Mouse (Mus musculus) stomach, embryonic 15.5 days (tissue): Measurements from ENCODE around the gene Olfr1253. TPM values are rescaled to one million over a fixed set of nuclear protein-coding genes. Genes with fewer than 3 reads are reported as not detected.

Source experiments
- ATAC-seq: fragments of 200-750 bp; cut with Nextera tagmentation; 2 replicates; pipeline ENCODE4 v1.8.0; 2017; ENCODE audit warnings: low read depth, moderate number of reproducible peaks, moderate TSS enrichment; ENCODE audit not compliant: insufficient read depth, low FRiP score
- H3K27ac ChIP-seq: fragments of 300-500 bp; sonication (generic); 2 replicates; pipeline ENCODE4 v1.5.1; 2015; ENCODE audit warnings: mild to moderate bottlenecking, inconsistent platforms
- H3K27me3 ChIP-seq: fragments of 300-500 bp; sonication (generic); replicated peaks from 2 replicates; pipeline ENCODE4 v1.6.1; 2015; ENCODE audit warnings: inconsistent platforms
- H3K36me3 ChIP-seq: fragments of 300-500 bp; sonication (generic); 2 replicates; pipeline ENCODE4 v1.6.1; 2015; ENCODE audit warnings: inconsistent platforms
- H3K4me1 ChIP-seq: fragments of 300-500 bp; sonication (generic); 2 replicates; pipeline ENCODE4 v1.6.1; 2015; ENCODE audit warnings: inconsistent platforms
- H3K4me2 ChIP-seq: fragments of 300-500 bp; sonication (generic); 2 replicates; pipeline ENCODE4 v1.6.1; 2015; ENCODE audit warnings: mild to moderate bottlenecking, inconsistent platforms
- H3K4me3 ChIP-seq: fragments of 300-500 bp; sonication (generic); replicated peaks from 2 replicates; pipeline ENCODE4 v1.5.1; 2015; ENCODE audit warnings: inconsistent platforms
- H3K9ac ChIP-seq: fragments of 300-500 bp; sonication (generic); 2 replicates; pipeline ENCODE4 v1.6.1; 2015; ENCODE audit warnings: inconsistent platforms
- H3K9me3 ChIP-seq: fragments of 300-500 bp; sonication (generic); 2 replicates; pipeline ENCODE4 v1.6.1; 2016; ENCODE audit warnings: inconsistent platforms
- WGBS: fragments of 180-500 bp; shearing (Covaris S2); methylation state at CpG from one replicate; pipeline ENCODE4 v1.1.7; 2015; 5-methylcytosine and 5-hydroxymethylcytosine counted together
- polyA plus RNA-seq: library from polyadenylated mRNA; unstranded; fragments of >200 nt; fragmentation: Nextera tagmentation; extraction: Ambion mirVana; gene quantifications from 2 replicates; pipeline ENCODE4 v1.2.1, GENCODE M21; 2015

Olfr1253 gene
- polyA plus RNA-seq: not detected in 2 replicates

- no peak for ATAC-seq
- Histone ChIP-seq H3K4me1 (no peaks in the 10 kb centered on the region), H3K27ac (no peak within 1 kb of the TSS), H3K9ac (no peak within 1 kb of the TSS), H3K4me2 (no peak within 1 kb of the TSS), H3K36me3 (no peaks in the 10 kb centered on the region), H3K4me3 (no peak within 1 kb of the TSS), H3K9me3 (no peaks in the 10 kb centered on the region), H3K27me3 (no peaks in the 10 kb centered on the region)
- WGBS: 78% methylated on average over 1 of the region's 1 CpGs
Measured at GRCm38 (mm10) chr2:89756990-89757389, at the start of gene Olfr1253. Olfr1253 (minus strand) TSS chr2:89757090.

DNA sequence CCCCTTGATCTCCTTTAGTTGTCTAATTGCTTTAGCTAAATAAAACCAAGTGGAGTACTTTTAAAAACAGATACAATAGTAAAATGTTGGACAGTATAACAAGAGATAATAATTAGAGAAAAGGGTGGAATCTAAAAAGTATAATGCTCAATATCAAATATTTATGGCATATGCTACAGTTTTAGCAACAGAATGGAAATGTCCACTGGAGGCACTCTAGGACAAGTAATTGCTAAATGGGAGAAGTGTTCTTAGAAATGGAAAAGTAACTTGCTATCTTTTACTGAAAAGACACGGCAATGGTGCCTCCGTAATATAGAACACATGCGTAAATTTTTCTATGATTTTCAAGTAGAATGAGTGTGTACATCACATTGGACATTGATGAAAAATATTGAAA, 42.7 kb upstream of the Olfr1253 start:
- no peaks in the 10 kb centered on the region for H3K27me3 ChIP-seq
- no peak overlapping the region for H3K4me3 ChIP-seq
- no peak for ATAC-seq
- no peaks in the 10 kb centered on the region for H3K36me3 ChIP-seq
- no peak overlapping the region for H3K27ac ChIP-seq
- WGBS: 94% methylated on average over 3 of the region's 3 CpGs
- no peak overlapping the region for H3K9ac ChIP-seq
- no peak overlapping the region for H3K4me2 ChIP-seq
- H3K4me1 ChIP-seq: no peaks in the 10 kb centered on the region
- H3K9me3 ChIP-seq: no peaks in the 10 kb centered on the region

DNA sequence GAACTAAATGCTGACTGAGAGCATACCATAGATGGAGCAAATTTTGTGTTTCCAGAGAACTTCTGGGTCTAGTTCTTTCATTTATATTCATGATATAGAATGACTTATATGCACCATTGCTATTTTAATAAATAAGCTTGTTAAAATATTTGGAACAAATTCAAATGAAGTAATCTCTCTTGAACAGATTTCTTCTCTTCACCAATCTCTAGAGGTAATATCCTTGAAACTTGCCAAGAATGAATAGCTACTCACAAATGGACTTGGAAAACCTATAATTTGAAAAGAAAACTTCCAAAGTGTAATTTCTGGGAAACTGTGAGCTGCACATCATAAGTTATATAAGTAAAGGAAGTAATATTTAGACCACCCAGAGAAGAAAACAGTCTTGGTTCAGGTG, 36.6 kb upstream of the Olfr1253 start, which contains the start of gene Olfr1254:
Olfr1254 (minus strand) TSS at position 101 of the 400 bp plus-strand sequence.
- no peak for ATAC-seq
- Histone ChIP-seq H3K9ac (no peak within 1 kb of the TSS), H3K4me2 (no peak within 1 kb of the TSS), H3K27me3 (no peaks in the 10 kb centered on the region), H3K4me1 (no peaks in the 10 kb centered on the region), H3K4me3 (no peak within 1 kb of the TSS), H3K36me3 (no peaks in the 10 kb centered on the region), H3K27ac (no peak within 1 kb of the TSS), H3K9me3 (no peaks in the 10 kb centered on the region)

DNA sequence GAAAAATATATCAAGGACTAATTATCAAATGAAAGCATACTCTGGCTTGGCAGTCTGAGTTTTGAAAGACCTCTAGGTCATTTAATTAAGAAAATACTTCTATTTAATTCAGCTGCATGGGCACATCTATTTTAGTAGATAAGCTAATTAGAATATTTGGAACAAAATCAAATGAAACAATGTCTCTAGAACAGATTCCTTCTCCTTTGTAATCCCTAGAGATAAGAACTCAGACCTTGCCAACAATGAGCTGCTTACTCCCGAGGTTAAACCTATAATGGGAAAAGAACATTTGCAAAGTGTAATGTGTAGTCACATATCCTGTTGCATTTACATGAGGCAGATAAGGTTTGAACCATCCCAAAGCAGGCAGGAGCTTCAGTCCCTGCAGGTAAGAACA, 32.0 kb downstream of the Olfr1253 start, which contains the start of gene Olfr1252:
Olfr1252 (minus strand) TSS at position 101 of the 400 bp plus-strand sequence.
- WGBS: 41% methylated on average over 1 of the region's 1 CpGs

More for the DNA sequence above, 32.0 kb downstream of the Olfr1253 start, which contains the start of gene Olfr1252:
- H3K9me3 ChIP-seq: no peaks in the 10 kb centered on the region
- H3K27ac ChIP-seq: no peak within 1 kb of the TSS
- H3K4me3 ChIP-seq: no peak within 1 kb of the TSS
- no peaks in the 10 kb centered on the region for H3K4me1 ChIP-seq
- H3K36me3 ChIP-seq: no peaks in the 10 kb centered on the region
- no peak within 1 kb of the TSS for H3K4me2 ChIP-seq
- H3K9ac ChIP-seq: no peak within 1 kb of the TSS
- no peaks in the 10 kb centered on the region for H3K27me3 ChIP-seq
- no peak for ATAC-seq

Other genes starting within 250 kb of the Olfr1253 start
- not detected in 2 replicates for gene Olfr1243, start 225.6 kb downstream of the Olfr1253 start, polyA plus RNA-seq
- not detected in 2 replicates for gene Olfr1245, start 178.6 kb downstream of the Olfr1253 start, polyA plus RNA-seq
- gene Olfr1246, start 163.9 kb downstream of the Olfr1253 start, polyA plus RNA-seq: not detected in 2 replicates
- gene Olfr1247, start 143.0 kb downstream of the Olfr1253 start, polyA plus RNA-seq: 0.03 TPM in 1 of 2 replicates, not detected in the other
- not detected in 2 replicates for gene Olfr1248, start 138.8 kb downstream of the Olfr1253 start, polyA plus RNA-seq
- not detected in 2 replicates for gene Olfr1249, start 122.1 kb downstream of the Olfr1253 start, polyA plus RNA-seq
- not detected in 2 replicates for gene Olfr1250, start 95.6 kb downstream of the Olfr1253 start, polyA plus RNA-seq
- not detected in 2 replicates for gene Olfr1251, start 85.2 kb downstream of the Olfr1253 start, polyA plus RNA-seq
- gene Olfr1252, start 32.1 kb downstream of the Olfr1253 start, polyA plus RNA-seq: not detected in 2 replicates
- not detected in 2 replicates for gene Olfr1254, start 36.5 kb upstream of the Olfr1253 start, polyA plus RNA-seq
- gene Olfr1255, start 55.0 kb upstream of the Olfr1253 start, polyA plus RNA-seq: not detected in 2 replicates
- not detected in 2 replicates for gene Olfr1256, start 84.5 kb upstream of the Olfr1253 start, polyA plus RNA-seq
- gene Olfr48, start 91.1 kb upstream of the Olfr1253 start, polyA plus RNA-seq: not detected in 2 replicates
- not detected in 2 replicates for gene Olfr1257, start 121.3 kb upstream of the Olfr1253 start, polyA plus RNA-seq
- not detected in 2 replicates for gene Olfr1258, start 170.2 kb upstream of the Olfr1253 start, polyA plus RNA-seq
- not detected in 2 replicates for gene Olfr1259, start 191.6 kb upstream of the Olfr1253 start, polyA plus RNA-seq
- gene Olfr1260, start 217.2 kb upstream of the Olfr1253 start, polyA plus RNA-seq: not detected in 2 replicates
- not detected in 2 replicates for gene Olfr1261, start 234.1 kb upstream of the Olfr1253 start, polyA plus RNA-seq
- gene Olfr1262, start 243.1 kb upstream of the Olfr1253 start, polyA plus RNA-seq: not detected in 2 replicates